Mouse (Mus musculus): ENCODE data around the gene Pde8b.

Pde8b gene

DNA sequence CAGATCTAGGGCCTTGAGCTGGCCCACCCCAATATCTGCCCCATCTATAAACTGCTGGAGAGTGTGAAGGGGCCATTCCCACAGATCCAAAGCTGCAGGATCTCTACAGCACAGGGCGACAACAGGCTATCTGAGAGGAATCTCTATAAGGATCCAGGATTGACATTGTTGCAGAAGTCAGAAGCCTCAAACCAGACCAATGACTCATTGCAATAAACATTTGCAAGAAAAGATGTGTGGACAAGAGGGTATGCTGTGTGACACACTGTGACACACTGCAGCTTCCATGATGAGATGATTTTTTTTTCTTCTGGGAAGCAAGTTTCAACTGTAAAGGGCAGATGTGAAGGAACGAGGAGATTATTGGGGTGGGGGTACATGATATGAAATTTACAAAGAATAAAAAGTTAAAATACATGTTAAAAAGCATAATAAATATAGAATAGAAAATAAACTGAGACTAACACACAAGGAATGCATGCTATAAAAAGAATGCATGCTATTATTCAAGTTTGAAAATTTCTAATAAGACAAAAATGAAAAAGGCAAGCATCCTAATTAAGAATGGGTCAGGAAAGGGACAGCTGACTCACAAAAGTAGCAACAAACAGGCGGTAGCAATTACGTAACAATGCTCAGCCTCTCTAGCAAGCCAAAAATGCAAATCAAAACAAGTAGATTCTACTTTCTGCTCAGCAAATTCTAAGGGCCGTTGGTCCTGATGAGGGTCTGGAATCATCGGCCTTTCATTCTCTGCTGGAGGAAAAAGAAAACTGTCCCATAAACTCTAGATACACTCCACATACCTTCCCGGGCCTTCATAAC lies 114.6 kb downstream of the Pde8b start:
- DNase-seq = no peak

DNA sequence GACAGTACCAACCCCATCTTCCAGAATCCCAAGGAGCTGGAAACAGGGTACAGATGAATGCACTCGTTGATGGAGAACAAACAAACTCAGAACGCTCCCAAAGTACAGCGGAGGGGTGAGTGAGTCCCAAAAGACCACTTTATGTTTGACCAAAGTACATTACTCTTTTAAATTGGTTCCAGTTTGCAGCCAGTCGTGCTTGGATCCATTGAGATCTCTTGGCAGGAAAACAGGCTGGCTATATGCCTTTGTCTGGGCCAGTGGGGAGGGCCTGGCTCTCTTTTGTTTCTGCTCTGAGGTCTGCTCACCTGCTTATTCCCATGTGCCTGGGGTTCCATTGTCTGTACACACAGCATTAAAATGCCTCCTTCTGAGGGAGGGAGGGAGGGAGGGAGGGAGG lies 118.3 kb downstream of the Pde8b start:
- DNase-seq = no peak

GRCm38 (mm10) chr13:95131041-95131440 lies 119.1 kb downstream of the Pde8b start:
- DNase-seq = no peak

- DNase-seq = no peak
Measured at GRCm38 (mm10) chr13:95127288-95127687, 122.8 kb downstream of the Pde8b start.

- no peak for DNase-seq
Measured at GRCm38 (mm10) chr13:95126801-95127200, 123.3 kb downstream of the Pde8b start.

DNA sequence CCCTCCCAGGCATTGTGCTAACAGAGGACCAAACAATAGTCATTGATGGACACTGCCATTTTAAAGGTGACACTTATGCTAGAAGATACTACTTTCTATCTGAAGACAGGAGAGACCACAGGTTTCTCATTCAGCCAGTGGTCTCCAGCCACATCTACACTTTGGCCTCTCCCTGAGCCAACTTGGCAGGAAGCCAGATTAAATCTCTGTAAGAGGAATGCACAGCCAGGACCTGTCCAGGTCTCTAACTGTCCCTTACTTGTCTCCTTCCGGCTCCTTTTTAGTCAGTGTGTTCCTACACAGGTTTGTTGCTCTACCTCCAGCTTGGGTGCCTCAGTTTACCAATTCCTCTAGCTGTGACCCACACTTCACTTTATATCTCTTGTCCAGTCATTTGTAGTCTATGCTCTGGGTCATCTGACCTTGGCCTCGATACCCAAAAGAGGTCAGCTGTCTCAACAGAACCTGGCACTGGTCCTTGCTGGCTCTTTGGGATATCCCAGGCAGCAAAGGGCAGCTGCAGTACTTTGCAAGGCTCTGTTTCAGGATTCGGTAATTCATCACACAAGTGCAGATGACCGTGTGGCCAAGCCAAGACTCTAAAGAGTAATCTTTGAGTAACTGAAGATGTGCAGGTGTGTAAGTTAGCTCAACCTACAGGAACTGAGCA lies 124.5 kb downstream of the Pde8b start:
- no peak for DNase-seq

GRCm38 (mm10) chr13:95120570-95120969 lies 129.6 kb downstream of the Pde8b start:
- DNase-seq = no peak

DNA sequence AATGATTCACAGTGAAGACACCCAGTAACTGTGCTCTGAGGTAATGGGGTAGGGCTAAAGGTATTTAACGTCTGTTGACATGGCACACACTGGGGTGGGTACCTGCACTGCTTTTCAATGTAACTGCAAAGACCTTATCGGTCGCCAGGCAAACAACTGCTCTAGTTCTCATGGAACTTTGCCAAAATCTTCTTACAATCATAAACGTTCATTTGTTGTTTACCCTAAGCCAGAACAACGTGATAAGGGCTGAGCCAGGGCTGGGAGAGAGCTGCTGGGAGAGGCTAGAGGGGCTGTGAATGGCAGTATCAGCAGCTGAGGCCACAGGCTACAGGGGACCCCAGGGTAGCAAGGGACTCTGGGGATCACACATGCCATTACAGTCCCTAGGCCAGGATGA lies 136.4 kb downstream of the Pde8b start:
- no peak for DNase-seq

DNA sequence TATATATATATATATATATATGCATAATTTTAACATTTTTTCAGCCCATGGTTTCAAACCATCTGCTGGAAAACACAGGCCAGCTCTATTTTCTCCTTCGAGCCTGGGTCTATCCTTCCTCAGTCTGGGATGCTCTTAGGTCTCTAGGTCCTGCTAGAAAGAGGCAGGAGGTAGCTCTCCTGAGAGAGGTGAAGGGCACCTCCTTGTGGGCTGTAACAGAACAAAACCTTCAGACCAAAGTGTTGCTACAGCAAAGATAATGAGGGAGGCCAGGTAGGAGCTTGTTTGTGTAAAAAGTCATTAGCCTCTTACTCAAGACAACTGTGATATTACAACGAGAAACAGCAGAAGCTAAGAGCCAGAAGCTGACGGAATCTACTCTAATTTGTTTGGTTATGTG lies 140.6 kb downstream of the Pde8b start:
- no peak for DNase-seq

- no peak for DNase-seq
Measured at GRCm38 (mm10) chr13:95108035-95108434, 142.1 kb downstream of the Pde8b start.

DNA sequence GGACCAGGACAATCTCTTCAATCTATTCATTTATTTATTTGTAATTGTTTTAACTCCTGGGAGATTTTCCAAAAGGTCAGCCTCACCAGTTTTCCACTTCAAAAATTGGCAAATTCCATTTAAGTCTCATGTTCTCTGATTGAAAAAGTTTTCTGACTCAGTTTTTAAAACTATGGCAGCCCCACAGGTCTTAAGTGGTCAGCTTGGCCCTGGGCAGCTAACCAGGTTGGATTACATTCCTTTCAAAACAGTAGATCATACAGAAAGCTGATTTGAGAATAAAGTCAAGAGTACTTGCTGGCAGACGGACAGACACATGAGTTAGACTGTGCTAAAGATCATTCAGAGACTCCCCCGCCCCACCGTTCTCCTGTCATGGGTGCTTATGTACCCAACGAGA lies 145.3 kb downstream of the Pde8b start:
- DNase-seq = no peak

- no peak for DNase-seq
Measured at GRCm38 (mm10) chr13:95102985-95103590, 147.0 kb downstream of the Pde8b start.

DNA sequence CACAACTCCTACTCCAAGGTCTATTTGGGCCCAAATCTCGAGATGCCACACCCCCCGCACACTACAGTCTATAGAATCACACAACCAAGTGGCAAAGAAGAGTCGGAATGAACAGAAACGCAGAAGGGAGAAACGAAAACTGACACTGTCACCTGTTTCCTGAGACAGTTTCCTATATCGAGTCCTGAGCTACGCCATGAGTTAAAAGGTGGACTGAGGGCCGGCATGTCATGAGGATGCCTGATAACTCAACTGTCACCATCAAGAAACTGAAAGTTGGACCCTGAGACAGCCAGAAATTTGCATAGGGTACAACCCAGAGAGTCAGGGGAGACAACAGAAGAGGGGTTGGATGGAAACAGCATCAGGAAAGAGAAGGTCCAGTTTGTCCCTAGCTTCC lies 148.8 kb downstream of the Pde8b start:
- no peak for DNase-seq

DNA sequence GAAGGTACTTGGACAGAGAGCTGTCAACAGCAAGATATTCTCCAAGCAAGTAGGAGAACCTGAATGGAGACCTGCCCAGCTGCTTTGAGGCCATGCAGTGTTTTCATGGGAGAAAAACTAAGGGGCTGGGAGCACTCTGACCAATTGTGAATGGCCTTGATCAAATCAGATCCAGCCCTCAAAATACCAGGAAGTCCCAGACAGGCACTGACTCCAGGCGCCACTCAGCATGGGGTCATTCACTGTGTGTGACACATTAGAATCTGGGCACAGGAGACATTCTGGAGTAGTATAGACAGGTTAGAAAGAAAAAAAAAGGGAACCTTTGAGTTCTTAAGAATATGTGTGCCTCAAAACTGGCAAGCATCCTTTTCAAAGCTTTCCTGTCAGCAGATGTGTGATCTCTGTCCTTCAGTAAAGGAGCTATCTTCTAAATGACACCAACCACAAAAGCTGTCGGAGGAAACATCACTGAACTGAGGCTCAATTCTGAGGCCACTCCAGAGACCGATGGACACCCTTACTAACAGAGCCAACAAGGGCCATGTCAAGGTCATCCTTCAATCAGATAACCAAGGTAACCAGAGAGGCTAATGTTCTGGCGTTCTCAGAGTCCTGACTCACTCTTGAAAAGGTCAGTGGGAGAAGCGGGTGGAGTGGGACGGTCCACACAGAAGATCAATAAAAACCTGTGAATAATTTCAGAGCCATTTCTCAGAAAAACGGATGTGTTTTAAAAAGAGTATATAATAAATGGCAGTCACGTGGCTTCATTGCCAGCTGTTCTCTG lies 151.0 kb downstream of the Pde8b start:
- no peak for DNase-seq

DNA sequence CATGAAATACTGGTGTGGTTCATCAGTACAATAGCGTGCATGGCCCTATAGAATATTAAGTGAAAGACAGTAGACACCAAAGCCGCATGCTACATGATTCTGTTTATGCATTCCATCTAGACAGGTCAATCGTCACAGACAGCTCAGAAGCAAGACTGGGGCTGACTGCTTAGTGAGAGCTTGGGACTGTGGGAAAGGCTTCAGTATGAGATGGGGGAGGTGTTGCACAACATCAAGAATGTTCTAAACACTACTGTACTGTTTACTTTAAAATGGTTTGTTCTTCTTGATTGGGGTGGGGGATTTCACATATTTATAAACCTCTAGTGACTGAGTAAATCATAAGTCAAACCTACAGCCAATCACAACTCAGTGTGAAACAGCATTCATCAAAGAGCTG lies 153.5 kb downstream of the Pde8b start:
- DNase-seq = no peak

GRCm38 (mm10) chr13:95095860-95096259 lies 154.3 kb downstream of the Pde8b start:
- no peak for DNase-seq

DNA sequence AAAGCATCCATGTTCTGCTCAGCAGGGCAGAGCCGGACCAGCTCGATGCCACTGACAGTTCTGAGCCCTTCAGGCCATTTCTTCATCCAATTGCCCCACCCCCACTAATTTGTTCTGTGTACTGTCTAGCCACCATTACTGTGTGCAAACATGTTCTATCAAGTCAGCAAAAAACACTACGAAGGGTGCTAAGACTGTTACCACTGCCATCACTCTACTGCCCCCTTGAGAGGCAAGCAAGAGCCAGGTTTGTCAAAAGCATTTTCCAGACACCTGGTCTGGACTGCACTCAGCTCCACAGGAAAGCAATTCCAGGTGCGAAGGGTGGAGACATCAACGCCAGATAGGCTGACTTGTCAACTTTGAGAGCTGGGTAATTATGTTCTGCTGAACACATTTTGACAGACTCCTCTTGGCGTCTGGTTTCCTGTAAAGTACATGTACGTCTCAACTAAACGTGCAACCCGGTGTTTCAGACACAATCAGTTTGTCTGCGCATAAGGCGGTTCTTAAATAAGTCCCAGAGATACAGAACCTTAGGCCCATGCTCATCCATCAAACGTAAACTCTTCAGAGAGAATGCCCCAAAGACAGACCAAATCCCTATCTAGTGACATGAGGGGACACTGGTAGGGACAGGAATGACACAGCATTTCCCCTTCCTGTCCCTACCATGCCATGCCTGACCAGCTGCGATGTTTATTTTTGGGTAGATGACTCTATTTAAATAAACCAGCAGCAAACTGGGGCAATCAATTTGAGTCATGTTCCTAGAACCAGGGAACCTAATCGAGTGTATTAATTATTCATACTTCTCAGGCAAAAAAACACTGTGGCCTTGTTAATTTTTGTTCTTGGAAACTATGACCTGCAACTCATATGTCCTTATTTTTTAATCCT lies 158.3 kb downstream of the Pde8b start:
- DNase-seq = no peak

DNA sequence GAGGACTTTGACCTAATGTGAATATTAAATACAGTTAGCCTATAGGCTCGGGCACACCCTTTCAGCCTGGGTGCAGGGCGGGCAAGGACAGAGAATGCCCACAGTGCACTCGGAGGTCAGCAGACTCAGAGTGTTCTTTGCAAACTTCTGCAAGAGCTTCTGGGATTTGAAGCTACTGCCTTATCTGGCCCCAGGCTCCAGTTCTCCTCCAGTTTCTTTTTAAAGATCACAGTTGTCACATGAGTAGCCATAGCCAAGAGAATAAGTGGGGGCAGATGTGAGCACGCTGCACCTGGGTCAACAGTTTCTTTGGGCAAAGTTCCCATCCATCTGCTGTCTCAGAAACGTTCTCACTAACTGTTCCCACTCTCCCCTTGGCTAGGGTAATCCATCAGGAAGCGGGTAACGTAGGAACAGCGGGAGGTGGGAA lies 162.8 kb downstream of the Pde8b start:
- DNase-seq = no peak

DNA sequence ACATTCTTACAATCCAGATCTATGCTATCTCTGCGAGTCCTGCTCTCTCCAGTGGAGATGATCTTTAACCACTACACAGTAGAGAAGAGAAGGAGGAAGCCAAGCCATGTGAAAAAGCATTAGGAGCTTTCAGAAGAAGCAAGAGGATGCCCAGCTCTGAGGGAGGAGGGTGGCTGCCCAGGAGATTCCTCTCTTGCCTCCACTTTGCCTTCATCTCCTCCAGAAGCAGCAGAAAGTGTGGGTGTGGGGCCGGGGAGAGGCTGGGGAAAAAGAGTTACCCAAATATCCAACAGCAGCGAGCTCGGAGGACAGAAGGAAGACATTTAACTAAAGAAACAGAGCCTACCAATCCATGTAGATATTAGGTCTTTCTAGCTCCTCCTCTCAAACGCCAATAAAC lies 164.1 kb downstream of the Pde8b start:
- DNase-seq = no peak

- DNase-seq = no peak
Measured at GRCm38 (mm10) chr13:95082611-95083010, 167.5 kb downstream of the Pde8b start.

DNA sequence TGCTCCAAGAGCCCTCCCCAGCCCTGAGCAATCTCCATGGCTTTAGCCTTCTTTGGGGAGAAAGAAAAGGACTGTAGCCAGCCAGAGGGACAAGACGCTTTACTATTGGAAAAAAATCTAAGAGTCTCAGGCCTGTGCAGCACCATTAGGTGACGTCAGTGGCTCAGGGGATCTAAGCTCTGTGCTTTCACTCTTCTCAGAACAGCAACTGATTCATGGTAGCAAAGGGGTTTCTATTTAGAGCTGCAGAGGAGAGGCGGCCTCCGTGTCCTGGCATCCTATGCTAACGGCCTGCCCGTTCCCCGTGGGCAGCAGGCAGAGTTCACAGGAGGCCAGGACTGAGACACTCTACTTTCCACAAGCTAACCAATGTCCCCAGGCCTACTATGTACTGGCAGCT lies 169.1 kb downstream of the Pde8b start:
- DNase-seq = no peak

DNA sequence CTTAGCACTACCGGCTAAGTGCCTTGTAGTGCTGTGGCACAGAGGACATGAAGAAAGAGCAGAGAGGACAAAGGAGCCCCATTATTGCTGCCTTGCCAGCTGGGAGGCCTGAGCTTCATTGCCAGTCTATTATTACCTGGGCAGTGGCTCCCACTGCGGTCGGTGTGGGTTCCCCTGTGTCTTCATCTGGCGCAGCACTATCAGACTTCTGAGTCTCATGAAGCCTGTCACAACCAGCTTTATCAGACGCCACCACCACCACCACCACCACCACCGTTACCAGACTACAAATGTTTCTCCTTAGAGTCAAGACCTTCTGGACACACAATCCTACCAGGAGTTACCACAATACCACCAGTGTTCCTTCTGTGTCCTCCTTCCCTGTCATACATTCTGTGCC lies 171.6 kb downstream of the Pde8b start:
- no peak for DNase-seq

Data from B cell, adult 2 months (primary cell).